Mouse (Mus musculus) liver, embryonic 14.5 days (tissue): ENCODE measurements at regions not wholly inside any gene's neighbourhood (a gene's known extent, or its start where the extent isn't known, plus 50 kb on each side); places are given as distances from the start of the nearest gene placed in this dataset.

ENCODE experiments used
- ATAC-seq: fragments of 200-750 bp; cut with Nextera tagmentation; 2 replicates; pipeline ENCODE4 v1.8.0; 2017; ENCODE audit warnings: moderate number of reproducible peaks, mild to moderate bottlenecking, moderate library complexity; ENCODE audit not compliant: insufficient read depth
- DNase-seq, 3 experiments: peaks; one replicate each; pipeline ENCODE4 v3.0.0-alpha.2; 2012 to 2013; ENCODE audit warnings: low read depth in 3 of 3, low spot score in 3 of 3
- H3K27ac ChIP-seq: fragments of 300-500 bp; sonication (generic); 2 replicates; pipeline ENCODE4 v1.5.1; 2014; ENCODE audit warnings: moderate library complexity, mild to moderate bottlenecking, control low read depth, inconsistent platforms
- H3K27me3 ChIP-seq: fragments of 300-500 bp; sonication (generic); 2 replicates; pipeline ENCODE4 v1.6.1; 2014; ENCODE audit warnings: mild to moderate bottlenecking, low read length, moderate library complexity; ENCODE audit not compliant: control insufficient read depth, insufficient read depth
- H3K36me3 ChIP-seq: fragments of 300-500 bp; sonication (generic); replicated peaks from 2 replicates; pipeline ENCODE4 v1.6.1; 2014; ENCODE audit warnings: low read depth; ENCODE audit not compliant: control insufficient read depth, insufficient read depth
- H3K4me1 ChIP-seq, 2 experiments: fragments of 200-500 bp in 1 of 2; fragments of 300-500 bp in 1 of 2; sonication (generic) in 1 of 2; replicated peaks; 2 replicates each; pipeline ENCODE4 v1.6.1; 2012 to 2014; ENCODE audit warnings: antibody characterized with exemption in 1 of 2, inconsistent platforms in 1 of 2, low read length in 1 of 2; ENCODE audit not compliant: control insufficient read depth in 2 of 2, insufficient read depth in 2 of 2
- H3K4me2 ChIP-seq: fragments of 300-500 bp; sonication (generic); 2 replicates; pipeline ENCODE4 v1.6.1; 2014; ENCODE audit warnings: low read depth, mild to moderate bottlenecking, control low read depth, moderate library complexity
- H3K4me3 ChIP-seq, 2 experiments: fragments of 200-500 bp in 1 of 2; fragments of 300-500 bp in 1 of 2; sonication (generic) in 1 of 2; 2 replicates each; pipeline ENCODE4 v1.5.1; 2012 to 2014; ENCODE audit warnings: low read depth in 2 of 2, low read length in 2 of 2, mild to moderate bottlenecking in 2 of 2, control low read depth in 1 of 2, inconsistent platforms in 1 of 2, moderate library complexity in 1 of 2; ENCODE audit not compliant: insufficient read depth in 1 of 2
- H3K9ac ChIP-seq: fragments of 300-500 bp; sonication (generic); replicated peaks from 2 replicates; pipeline ENCODE4 v1.6.1; 2014; ENCODE audit warnings: mild to moderate bottlenecking, control low read depth, moderate library complexity
- H3K9me3 ChIP-seq: fragments of 300-500 bp; sonication (generic); 2 replicates; pipeline ENCODE4 v1.6.1; 2016; ENCODE audit warnings: low read length, mixed read lengths; ENCODE audit not compliant: control insufficient read depth
- CTCF ChIP-seq: IDR thresholded peaks from 2 replicates; pipeline ENCODE4 v1.5.1; 2016; ENCODE audit warnings: antibody characterized with exemption, low read depth, control low read depth
- EP300 ChIP-seq: IDR thresholded peaks from 2 replicates; pipeline ENCODE4 v1.6.1; 2016; ENCODE audit warnings: antibody characterized with exemption, low read depth
- WGBS: fragments of 180-500 bp; shearing (Covaris S2); extraction: QIAGEN DNeasy Blood & Tissue Kit; methylation state at CpG from one replicate; pipeline ENCODE4 v1.1.7; 2014; ENCODE audit not compliant: insufficient replicate concordance; 5-methylcytosine and 5-hydroxymethylcytosine counted together

DNA sequence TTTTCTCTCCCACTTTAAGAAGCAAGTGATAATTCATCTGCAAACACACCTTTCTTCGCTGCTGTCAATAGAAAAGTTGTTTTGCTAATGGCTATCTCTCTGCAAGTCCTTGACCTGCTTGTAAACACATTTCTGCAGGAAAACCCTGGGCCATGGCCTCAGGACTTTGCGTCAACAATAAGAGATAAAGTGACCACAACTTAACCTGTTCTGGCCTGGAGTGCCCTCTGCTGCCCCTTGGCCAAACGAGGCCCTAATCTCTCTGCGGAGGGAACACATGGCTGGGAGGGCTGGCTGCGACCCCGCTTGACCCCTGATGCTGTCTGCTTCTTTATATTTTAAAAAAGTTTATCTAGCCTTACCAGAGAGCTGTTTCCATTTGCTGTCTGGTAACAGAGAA lies 420.4 kb downstream of the Gm10295 start:
- DNase-seq (no peak), ATAC-seq (no peak)
- Histone ChIP-seq H3K4me2 (no peak overlapping the region), H3K4me1 (no peaks in the 10 kb centered on the region), H3K36me3 (no peaks in the 10 kb centered on the region), H3K27ac (no peak overlapping the region), H3K9me3 (no peaks in the 10 kb centered on the region; the same call in 1 of the 2 replicates), H3K27me3 (no peaks in the 10 kb centered on the region), H3K4me3 (no peak overlapping the region), H3K9ac (no peak overlapping the region)
- TF ChIP-seq EP300 (no peak), CTCF (peak; percentile 24; the same call in 1 of the 2 replicates)
- 13% methylated on average over 6 of the region's 6 CpGs for WGBS

GRCm38 (mm10) chr7:70929935-70930334 lies 421.4 kb downstream of the Gm10295 start:
- H3K9ac ChIP-seq, result no peak overlapping the region
- ATAC-seq (no peak), DNase-seq (no peak)
- H3K4me3 ChIP-seq, result no peak overlapping the region
- no peaks in the 10 kb centered on the region for H3K36me3 ChIP-seq
- no peak overlapping the region for H3K4me2 ChIP-seq
- no peak overlapping the region for H3K27ac ChIP-seq
- no peaks in the 10 kb centered on the region; the same call in 1 of the 2 replicates for H3K9me3 ChIP-seq
- no peak for TF ChIP-seq CTCF
- no peak for TF ChIP-seq EP300
- H3K4me1 ChIP-seq, result no peaks in the 10 kb centered on the region
- no peaks in the 10 kb centered on the region for H3K27me3 ChIP-seq
- WGBS, result 67% methylated on average over 11 of the region's 11 CpGs

DNA sequence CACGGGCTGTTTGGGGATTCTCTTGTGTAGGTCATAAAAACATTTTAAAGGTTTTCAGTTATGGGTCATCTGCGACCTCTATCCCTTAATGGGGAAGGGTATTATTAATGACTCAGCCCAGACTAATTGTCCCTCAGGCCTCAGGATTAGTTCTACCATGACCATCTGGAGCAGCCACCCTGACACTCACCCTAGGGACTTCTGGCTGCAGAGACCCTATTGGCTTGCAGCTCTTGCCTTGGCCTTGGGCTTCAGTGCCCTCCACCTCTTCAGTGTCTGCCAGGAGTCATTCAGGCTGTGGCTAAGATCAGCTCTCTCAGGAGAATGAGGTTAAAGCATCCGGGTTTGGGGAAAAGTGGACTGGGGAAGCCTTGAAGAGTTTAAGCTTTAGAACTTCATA lies 423.3 kb downstream of the Gm10295 start:
- ATAC-seq (no peak), DNase-seq (no peak)
- WGBS, result 63% methylated on average over 3 of the region's 3 CpGs

GRCm38 (mm10) chr7:70917016-70917415 lies 434.3 kb downstream of the Gm10295 start:
- Histone ChIP-seq H3K4me2 (no peak overlapping the region), H3K4me1 (no peaks in the 10 kb centered on the region), H3K9me3 (no peaks in the 10 kb centered on the region), H3K27me3 (no peaks in the 10 kb centered on the region), H3K36me3 (no peaks in the 10 kb centered on the region), H3K4me3 (no peak overlapping the region), H3K27ac (no peak overlapping the region), H3K9ac (no peak overlapping the region)
- TF ChIP-seq CTCF, result no peak
- no peak for TF ChIP-seq EP300
- DNase-seq, result no peak
- no peak for ATAC-seq
- WGBS, result 44% methylated on average over 4 of the region's 4 CpGs

More for the DNA sequence above, 423.3 kb downstream of the Gm10295 start:
- Histone ChIP-seq H3K27ac (no peak overlapping the region), H3K36me3 (no peaks in the 10 kb centered on the region), H3K9ac (no peak overlapping the region), H3K9me3 (no peaks in the 10 kb centered on the region; the same call in 1 of the 2 replicates), H3K4me2 (no peak overlapping the region), H3K27me3 (no peaks in the 10 kb centered on the region), H3K4me3 (no peak overlapping the region), H3K4me1 (no peaks in the 10 kb centered on the region)
- TF ChIP-seq CTCF (no peak), EP300 (no peak)

DNA sequence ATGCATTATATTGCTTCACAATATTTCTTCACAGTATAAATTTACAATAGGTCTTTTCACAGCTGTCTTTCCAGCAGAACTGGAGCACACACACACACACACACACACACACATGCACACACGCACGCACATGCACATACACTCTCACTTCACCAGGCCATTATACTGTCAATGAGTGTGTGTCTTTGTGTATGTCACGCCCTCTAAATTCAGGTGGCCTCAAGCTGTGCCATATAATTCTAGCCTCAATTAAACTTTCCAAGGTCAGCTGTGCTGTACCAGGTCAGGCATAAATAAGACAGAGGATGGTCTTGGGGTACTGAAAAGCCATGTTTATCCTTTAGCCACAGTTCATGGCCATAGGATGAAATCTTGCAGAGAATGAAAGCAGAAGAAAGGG lies 442.4 kb downstream of the Gm10295 start:
- no peak for ATAC-seq
- H3K4me2 ChIP-seq, result no peak overlapping the region
- H3K9me3 ChIP-seq, result no peaks in the 10 kb centered on the region
- DNase-seq, result no peak
- TF ChIP-seq CTCF (no peak), EP300 (no peak)
- WGBS, result 56% methylated on average over 3 of the region's 3 CpGs
- H3K27me3 ChIP-seq, result no peaks in the 10 kb centered on the region
- no peak overlapping the region for H3K9ac ChIP-seq
- H3K36me3 ChIP-seq, result no peaks in the 10 kb centered on the region
- H3K4me3 ChIP-seq, result no peak overlapping the region
- no peak overlapping the region for H3K27ac ChIP-seq
- H3K4me1 ChIP-seq, result no peaks in the 10 kb centered on the region
